Comparison of ENCODE assay signal across 8 mouse cellular contexts in the genomic region with DNA sequence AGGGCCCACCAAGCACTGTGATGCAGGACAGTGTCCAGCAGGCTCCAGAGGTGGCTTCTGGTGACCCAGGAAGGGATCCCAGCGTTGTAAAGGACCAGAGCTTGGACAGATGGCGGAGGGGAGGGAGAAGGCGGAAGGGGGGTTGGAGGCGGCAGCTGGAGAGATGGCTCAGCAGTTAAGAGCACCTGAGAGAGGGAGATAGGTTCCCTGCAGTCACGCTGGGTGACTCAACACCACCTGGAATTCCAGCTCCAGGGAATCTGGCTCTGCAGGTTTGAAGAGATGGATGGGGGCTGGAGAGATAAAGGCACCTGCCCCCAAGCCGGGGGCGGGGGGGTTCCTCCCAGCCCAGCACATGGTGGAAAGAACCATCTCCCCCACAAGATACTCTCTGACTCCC. TPM values are rescaled to one million over a fixed set of nuclear protein-coding genes. Genes with fewer than 3 reads are reported as not detected.
A peak's percentile ranks its signal among the peaks of the same experiment; 100 is the strongest.
DNase-seq lines count a peak whose midpoint lies in the region; ATAC-seq and TF ChIP-seq lines count a peak whose summit lies in the region.
"Not testable (repeated sequence)": the region's sequence is repeated elsewhere in the genome, so short reads cannot be mapped to it uniquely, and the experiment has no call there.
"Had no signal": no experiment of that assay in that cellular context is flagged by ENCODE, and none has a peak within 500 bp of the region (broad histone marks: within the 10 kb centered on the region; RNA-seq: fewer than 3 reads in every experiment).

No protein-coding gene starts in this region.

- H3K9ac ChIP-seq in ES-Bruce4 (ENCODE audit: low read depth, poor library complexity, severe bottlenecking); intestine, postnatal 0 days (ENCODE audit: low read depth, low read length); kidney, embryonic 15.5 days; lung, embryonic 16.5 days (ENCODE audit: low read length): not testable (repeated sequence)
- peak overlapping the region; percentile 21; the same call in 1 of the 2 replicates for H3K9ac ChIP-seq in intestine, embryonic 15.5 days

- H3K27ac ChIP-seq in ES-Bruce4 (ENCODE audit: insufficient read depth, low read length); intestine, embryonic 15.5 days; intestine, postnatal 0 days (ENCODE audit: low read depth, low read length); kidney, embryonic 15.5 days; lung, embryonic 16.5 days (ENCODE audit: low read length): not testable (repeated sequence)
- peak overlapping the region; percentile 87 for H3K27ac ChIP-seq in limb, embryonic 10.5 days

- TF ChIP-seq POLR2A in ES-Bruce4 (IDR thresholded peaks at IDR 0.05; ENCODE audit: insufficient read depth, low read length): not testable (repeated sequence)

- H3K4me3 ChIP-seq in ES-Bruce4 (ENCODE audit: low read depth, low read length); kidney, embryonic 15.5 days (replicated peaks); limb, embryonic 10.5 days; lung, embryonic 16.5 days (ENCODE audit: low read length): not testable (repeated sequence)
- peak overlapping the region; percentile 38 for H3K4me3 ChIP-seq in intestine, embryonic 15.5 days (replicated peaks)
- H3K4me3 ChIP-seq in intestine, postnatal 0 days (ENCODE audit: low read depth, low read length): peak overlapping the region; percentile 54

- not testable (repeated sequence) for DNase-seq in limb, embryonic 10.5 days (ENCODE audit: low spot score)
- DNase-seq in retina, postnatal 1 day: peak; percentile 27

- not testable (repeated sequence) for H3K4me1 ChIP-seq in ES-Bruce4 (ENCODE audit: control insufficient read depth, insufficient read depth, low read length)
- H3K4me1 ChIP-seq in intestine, embryonic 15.5 days (replicated peaks): peaks cover 21% of the 10 kb centered on the region
- peaks cover 15% of the 10 kb centered on the region; the same call in 1 of the 2 replicates for H3K4me1 ChIP-seq in intestine, postnatal 0 days (replicated peaks; ENCODE audit: control insufficient read depth, insufficient read depth, low read length)
- H3K4me1 ChIP-seq in kidney, embryonic 15.5 days: peaks cover 48% of the 10 kb centered on the region
- H3K4me1 ChIP-seq in limb, embryonic 10.5 days: peaks cover 54% of the 10 kb centered on the region
- peaks cover 18% of the 10 kb centered on the region for H3K4me1 ChIP-seq in lung, embryonic 16.5 days (replicated peaks; ENCODE audit: control insufficient read depth, insufficient read depth, low read length)

- not testable (repeated sequence) for H3K27me3 ChIP-seq in ES-Bruce4 (ENCODE audit: control insufficient read depth, insufficient read depth, low read length, poor library complexity, severe bottlenecking); intestine, embryonic 15.5 days (replicated peaks); intestine, postnatal 0 days (replicated peaks; ENCODE audit: control insufficient read depth, insufficient read depth, low read length); kidney, embryonic 15.5 days; limb, embryonic 10.5 days (ENCODE audit: low read depth, poor library complexity, severe bottlenecking); lung, embryonic 16.5 days (ENCODE audit: control insufficient read depth, insufficient read depth, low read depth, low read length)

- peak overlapping the region; percentile 61 for H3K4me2 ChIP-seq in intestine, embryonic 15.5 days (replicated peaks)
- H3K4me2 ChIP-seq in intestine, postnatal 0 days (replicated peaks; ENCODE audit: low read depth): peak overlapping the region; percentile 73
- peak overlapping the region; percentile 52 for H3K4me2 ChIP-seq in kidney, embryonic 15.5 days
- not testable (repeated sequence) for H3K4me2 ChIP-seq in lung, embryonic 16.5 days (ENCODE audit: low read depth, low read length)

- WGBS in intestine, embryonic 15.5 days: 36% methylated on average over 7 of the region's 7 CpGs
- 30% methylated on average over 4 of the region's 7 CpGs for WGBS in intestine, postnatal 0 days
- WGBS in kidney, embryonic 15.5 days: 51% methylated on average over 7 of the region's 7 CpGs
- WGBS in limb, embryonic 10.5 days: 49% methylated on average over 7 of the region's 7 CpGs
- WGBS in lung, embryonic 16.5 days: 54% methylated on average over 6 of the region's 7 CpGs

- not testable (repeated sequence) for H3K9me3 ChIP-seq in ES-Bruce4 (replicated peaks; ENCODE audit: control insufficient read depth, insufficient read depth, low read length, poor library complexity, severe bottlenecking); intestine, embryonic 15.5 days; intestine, postnatal 0 days (ENCODE audit: control insufficient read depth); kidney, embryonic 15.5 days (replicated peaks); limb, embryonic 10.5 days (replicated peaks); lung, embryonic 16.5 days (ENCODE audit: control insufficient read depth, low read length)

- ATAC-seq in intestine, embryonic 15.5 days; intestine, postnatal 0 days: not testable (repeated sequence)
- ATAC-seq in kidney, embryonic 15.5 days (replicated peaks; ENCODE audit: low FRiP score): 0 out of 2 replicates have a peak, but pooled peaks have one; percentile 20
- ATAC-seq in lung, embryonic 16.5 days (ENCODE audit: low read depth): peak; percentile 65

- not testable (repeated sequence) for H3K36me3 ChIP-seq in ES-Bruce4 (ENCODE audit: control insufficient read depth, insufficient read depth, low read length, poor library complexity, severe bottlenecking); intestine, embryonic 15.5 days; intestine, postnatal 0 days (ENCODE audit: control insufficient read depth, insufficient read depth); kidney, embryonic 15.5 days; limb, embryonic 10.5 days; lung, embryonic 16.5 days (ENCODE audit: control insufficient read depth, insufficient read depth, low read length)

- TF ChIP-seq CTCF in ES-Bruce4 (IDR thresholded peaks at IDR 0.05; ENCODE audit: low read depth, low read length); intestine, postnatal 0 days (IDR thresholded peaks at IDR 0.05; ENCODE audit: low read depth): not testable (repeated sequence)

- TF ChIP-seq EP300 in ES-Bruce4 (IDR thresholded peaks at IDR 0.05; ENCODE audit: insufficient read depth, low read depth, low read length): peak; percentile 58; the same call in 1 of the 2 replicates

RNA-seq across cellular contexts. Expression of a gene that starts 2.2 kb away (rescaled TPM):
- polyA plus RNA-seq in ES-Bruce4 (2011; ENCODE audit: insufficient read depth, insufficient read length, low read depth, missing spikeins): 11.7 and 16.7 TPM in 2 replicates
- 193 and 202 TPM in 2 replicates for polyA plus RNA-seq in intestine, embryonic 15.5 days (2015; fragmentation: Nextera tagmentation; extraction: Ambion mirVana)
- polyA plus RNA-seq in intestine, postnatal 0 days (2015; fragmentation: Nextera tagmentation; extraction: Ambion mirVana): 597 and 634 TPM in 2 replicates
- 102 and 107 TPM in 2 replicates for polyA plus RNA-seq in kidney, embryonic 15.5 days (2015; fragmentation: Nextera tagmentation; extraction: Ambion mirVana)
- polyA plus RNA-seq in limb, embryonic 10.5 days (2016; fragmentation: Nextera tagmentation; extraction: Ambion mirVana): 3.8 and 4.4 TPM in 2 replicates
- polyA plus RNA-seq in lung, embryonic 16.5 days (2015; fragmentation: Nextera tagmentation; extraction: Ambion mirVana): 9.7 and 11.3 TPM in 2 replicates
- polyA plus RNA-seq: erythroblast, embryonic 14.5 days had no signal

RNA-seq across cellular contexts. Expression of a gene that starts 21.5 kb away (rescaled TPM):
- 91.1 and 93.8 TPM in 2 replicates for polyA plus RNA-seq in ES-Bruce4 (2011; ENCODE audit: insufficient read depth, insufficient read length, low read depth, missing spikeins)
- polyA plus RNA-seq in intestine, embryonic 15.5 days (2015; fragmentation: Nextera tagmentation; extraction: Ambion mirVana): 29.6 and 30.6 TPM in 2 replicates
- polyA plus RNA-seq in intestine, postnatal 0 days (2015; fragmentation: Nextera tagmentation; extraction: Ambion mirVana): 60.3 and 63.3 TPM in 2 replicates
- 23.2 and 27.1 TPM in 2 replicates for polyA plus RNA-seq in kidney, embryonic 15.5 days (2015; fragmentation: Nextera tagmentation; extraction: Ambion mirVana)
- 16.4 and 18.5 TPM in 2 replicates for polyA plus RNA-seq in limb, embryonic 10.5 days (2016; fragmentation: Nextera tagmentation; extraction: Ambion mirVana)
- polyA plus RNA-seq in lung, embryonic 16.5 days (2015; fragmentation: Nextera tagmentation; extraction: Ambion mirVana): 23.3 and 24.1 TPM in 2 replicates

RNA-seq across cellular contexts. Expression of a gene that starts 48.4 kb away (rescaled TPM):
- polyA plus RNA-seq in ES-Bruce4 (2011; ENCODE audit: insufficient read depth, insufficient read length, low read depth, missing spikeins): 189 and 201 TPM in 2 replicates
- polyA plus RNA-seq in intestine, embryonic 15.5 days (2015; fragmentation: Nextera tagmentation; extraction: Ambion mirVana): 16.2 and 16.7 TPM in 2 replicates
- 8.9 and 9.2 TPM in 2 replicates for polyA plus RNA-seq in intestine, postnatal 0 days (2015; fragmentation: Nextera tagmentation; extraction: Ambion mirVana)
- 22.7 and 23.2 TPM in 2 replicates for polyA plus RNA-seq in kidney, embryonic 15.5 days (2015; fragmentation: Nextera tagmentation; extraction: Ambion mirVana)
- 27.3 and 30.3 TPM in 2 replicates for polyA plus RNA-seq in limb, embryonic 10.5 days (2016; fragmentation: Nextera tagmentation; extraction: Ambion mirVana)
- 18.7 and 19.8 TPM in 2 replicates for polyA plus RNA-seq in lung, embryonic 16.5 days (2015; fragmentation: Nextera tagmentation; extraction: Ambion mirVana)
